Mouse (Mus musculus): ENCODE measurements around the gene Trmt13. TPM values are rescaled to one million over a fixed set of nuclear protein-coding genes. Genes with fewer than 3 reads are reported as not detected.

The Trmt13 gene
- total RNA-seq, 2 experiments from 2014 or later = 3.9 to 5.3 TPM

- DNase-seq = no peak
- intact Hi-C loops (cut with DNase I) = no loop called here
These were observed 21.4 kb upstream of the Trmt13 start for GRCm38 (mm10) chr3:116635799-116636198.

- intact Hi-C loops (cut with DNase I) = no loop called here
- no peak for DNase-seq
These were observed 20.5 kb upstream of the Trmt13 start for GRCm38 (mm10) chr3:116634853-116635252.

DNA sequence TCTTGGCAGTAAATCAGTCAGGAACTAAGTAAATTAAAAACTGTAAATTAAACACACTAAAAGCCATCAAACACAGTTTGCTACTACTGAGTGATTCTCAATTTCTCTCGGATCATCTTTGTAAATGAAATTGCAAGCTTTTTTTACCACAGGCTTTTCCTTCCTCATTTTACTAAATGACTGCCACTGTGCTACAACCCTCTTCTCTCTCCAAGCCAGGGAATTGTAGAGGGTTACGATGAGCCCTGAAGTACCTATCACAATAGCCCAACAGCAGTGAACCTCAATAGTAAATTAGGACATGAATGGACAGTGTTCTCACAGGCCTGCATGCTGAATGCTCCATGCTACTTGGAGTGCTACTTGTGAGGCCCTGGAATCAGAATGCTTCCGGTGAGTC lies 19.7 kb upstream of the Trmt13 start:
- intact Hi-C loops (cut with DNase I) = no loop called here
- DNase-seq = no peak

GRCm38 (mm10) chr3:116632971-116633370 lies 18.6 kb upstream of the Trmt13 start:
- intact Hi-C loops (cut with DNase I) = no loop called here
- DNase-seq = no peak

GRCm38 (mm10) chr3:116631459-116631858 lies 17.1 kb upstream of the Trmt13 start:
- DNase-seq = no peak
- intact Hi-C loops (cut with DNase I) = no loop called here

- intact Hi-C loops (cut with DNase I) = no loop called here
- no peak for DNase-seq
These were observed 8.3 kb upstream of the Trmt13 start for GRCm38 (mm10) chr3:116622641-116623040.

- DNase-seq = no peak
- intact Hi-C loops (cut with DNase I) = no loop called here
These were observed 6.4 kb upstream of the Trmt13 start for GRCm38 (mm10) chr3:116620636-116621370.

GRCm38 (mm10) chr3:116618855-116619254 lies 4.5 kb upstream of the Trmt13 start:
- DNase-seq = no peak
- intact Hi-C loops (cut with DNase I) = no loop called here

DNA sequence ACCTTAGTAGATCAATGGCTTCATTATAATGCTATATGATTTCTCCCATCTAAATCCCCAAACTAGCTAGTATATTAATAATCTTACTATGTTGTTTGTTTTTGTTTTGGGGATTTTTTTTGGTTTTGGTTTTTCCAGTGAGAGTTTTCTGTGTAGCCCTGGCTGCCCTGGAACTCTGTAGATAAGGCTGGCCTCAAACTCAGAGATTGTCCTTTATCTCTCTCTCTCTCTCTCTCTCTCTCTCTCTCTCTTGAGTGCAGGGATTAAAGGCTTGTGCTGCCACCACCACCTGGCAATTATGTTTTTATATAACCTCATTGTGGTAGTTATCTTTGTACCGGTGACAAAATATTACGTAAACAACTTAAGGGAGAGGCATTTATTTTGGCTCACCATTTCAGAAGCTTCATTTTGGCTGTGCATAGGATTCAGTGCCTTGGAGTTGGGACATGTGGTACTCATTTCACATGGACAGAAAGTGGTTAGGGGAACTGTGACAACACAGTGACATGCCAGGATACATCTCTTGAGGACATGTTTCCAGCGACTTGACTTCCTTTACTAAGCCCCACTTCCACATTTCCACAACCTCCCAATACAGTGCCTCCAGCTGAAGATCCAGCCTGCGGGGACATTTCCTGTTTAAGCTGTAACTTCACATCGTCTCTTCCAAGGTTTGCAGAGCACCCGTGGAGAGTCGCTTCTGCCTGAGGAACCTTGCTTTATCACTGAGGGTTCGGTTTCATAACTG lies 1.1 kb upstream of the Trmt13 start:
- intact Hi-C loops (cut with DNase I) = no loop called here
- no peak for DNase-seq

DNA sequence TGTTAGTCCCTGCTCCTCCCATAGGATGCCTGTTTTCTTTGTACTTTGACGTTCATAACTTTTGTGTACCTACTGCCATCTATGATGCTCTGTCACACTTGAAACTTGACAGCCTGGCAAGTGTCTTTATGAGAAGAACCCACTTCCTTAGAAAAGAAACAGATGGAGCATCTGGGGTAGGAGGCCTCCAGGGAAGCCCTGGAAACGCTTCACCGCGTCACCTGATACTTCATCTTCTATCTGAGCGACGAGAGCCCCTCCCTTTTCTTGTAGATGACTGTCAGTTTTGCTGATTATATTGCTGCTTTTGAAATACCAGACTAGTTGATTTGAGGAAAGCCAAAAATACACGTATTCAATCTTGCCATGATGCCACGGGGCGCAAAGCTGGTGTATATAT lies 9.8 kb downstream of the Trmt13 start:
- no peak for DNase-seq
- intact Hi-C loops (cut with DNase I) = no loop called here

GRCm38 (mm10) chr3:116601781-116602180 lies 12.6 kb downstream of the Trmt13 start:
- no peak for DNase-seq
- intact Hi-C loops (cut with DNase I) = no loop called here

DNA sequence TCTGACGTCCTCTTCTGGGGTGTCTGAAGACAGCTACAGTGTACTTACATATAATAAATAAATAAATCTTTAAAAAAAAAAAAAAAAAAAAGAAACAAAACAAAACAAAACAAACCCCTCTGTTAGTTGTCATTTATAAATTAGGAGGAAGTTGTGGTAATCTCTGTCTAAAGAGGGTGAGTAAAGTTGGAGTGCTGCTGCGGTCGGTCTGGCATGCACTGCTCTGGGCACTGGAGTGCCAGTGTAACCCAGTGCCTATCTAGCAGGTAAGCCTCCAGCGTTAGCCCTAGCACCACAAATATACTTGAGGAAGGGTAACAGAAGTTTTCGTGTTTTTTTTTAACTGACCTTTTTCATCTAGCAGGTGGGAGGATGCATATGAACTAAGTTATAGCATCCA lies 13.4 kb downstream of the Trmt13 start:
- no peak for DNase-seq
- intact Hi-C loops (cut with DNase I) = no loop called here

DNA sequence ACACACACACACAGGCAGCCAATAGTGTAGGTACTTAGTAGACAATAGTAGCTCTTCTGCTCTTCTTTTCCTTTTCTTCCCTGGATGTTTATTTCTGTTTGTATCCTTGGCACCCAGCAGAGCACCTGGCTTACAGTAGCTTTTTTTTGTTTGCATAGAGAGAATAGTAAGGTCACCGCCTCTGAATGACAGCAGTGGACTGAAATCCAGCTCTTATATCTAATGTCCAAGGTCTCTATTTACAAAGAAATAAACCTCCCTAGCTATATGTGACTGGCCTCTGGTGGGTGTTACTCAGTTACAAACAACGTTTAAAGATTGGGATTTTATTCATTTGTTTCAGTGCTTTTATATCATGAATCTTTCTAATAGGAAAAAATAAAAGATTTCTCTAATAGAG lies 14.7 kb downstream of the Trmt13 start:
- no peak for DNase-seq
- intact Hi-C loops (cut with DNase I) = loop anchor here (5.0 to 10.0 kb wide), 2 partner anchors 238 to 575 kb away; no protein-coding TSS in a partner anchor

GRCm38 (mm10) chr3:116595603-116595991 lies 18.8 kb downstream of the Trmt13 start:
- intact Hi-C loops (cut with DNase I) = loop anchor here (5.0 to 10.0 kb wide), 2 partner anchors 242 to 571 kb away; no protein-coding TSS in a partner anchor

DNA sequence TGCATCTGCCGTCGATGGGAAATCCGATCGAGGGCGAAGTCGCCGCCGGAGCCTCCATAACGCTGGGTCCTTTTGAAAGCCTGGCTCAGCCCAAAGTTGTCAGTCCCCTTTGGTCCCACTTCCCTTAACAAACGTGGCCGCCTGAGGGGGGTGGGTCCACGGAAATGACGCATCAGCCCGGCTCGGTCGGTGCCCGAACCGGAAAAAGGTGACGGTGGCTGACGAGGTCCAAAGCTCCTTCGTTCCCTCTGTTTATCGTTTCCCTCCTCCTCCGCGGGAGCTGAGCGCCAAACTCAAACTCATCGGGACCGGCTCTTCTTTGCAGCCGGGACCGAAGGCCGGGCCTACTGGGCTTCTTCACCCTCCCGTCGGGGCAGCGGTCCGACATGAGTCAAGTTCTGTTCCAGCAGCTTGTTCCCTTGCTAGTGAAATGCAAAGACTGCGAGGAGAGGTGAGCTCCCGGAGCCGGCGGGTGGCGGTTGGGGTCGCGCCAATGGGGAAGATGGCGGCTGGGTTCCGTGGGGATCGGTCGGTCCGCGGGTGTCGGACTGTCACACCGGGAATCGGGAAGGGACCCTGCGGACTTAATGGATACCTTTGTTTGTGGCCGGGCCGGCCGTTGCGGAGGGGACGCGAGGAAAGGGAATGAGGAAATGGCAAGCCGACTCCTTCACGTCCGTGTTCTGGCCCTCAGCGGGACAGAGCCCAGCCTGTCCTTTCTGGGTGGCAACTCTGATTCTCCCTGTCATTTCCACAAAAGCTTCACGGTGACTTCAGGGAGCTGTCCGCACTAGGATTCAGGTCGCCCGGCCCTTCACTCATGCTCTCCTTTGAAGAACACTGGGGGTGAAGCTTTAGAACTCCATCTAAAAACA lies 19.4 kb downstream of the Trmt13 start, which contains the start of gene Sass6:
Gene Sass6 (plus strand): TSS at position 255 of the 875 bp plus-strand sequence.
- DNase-seq = peak; percentile 98 to 99
- intact Hi-C loops (cut with DNase I) = loop anchor here (5.0 to 10.0 kb wide), 2 partner anchors 242 to 570 kb away; no protein-coding TSS in a partner anchor

More at GRCm38 (mm10) chr3:116595603-116595991, 18.8 kb downstream of the Trmt13 start:
- DNase-seq = no peak

DNA sequence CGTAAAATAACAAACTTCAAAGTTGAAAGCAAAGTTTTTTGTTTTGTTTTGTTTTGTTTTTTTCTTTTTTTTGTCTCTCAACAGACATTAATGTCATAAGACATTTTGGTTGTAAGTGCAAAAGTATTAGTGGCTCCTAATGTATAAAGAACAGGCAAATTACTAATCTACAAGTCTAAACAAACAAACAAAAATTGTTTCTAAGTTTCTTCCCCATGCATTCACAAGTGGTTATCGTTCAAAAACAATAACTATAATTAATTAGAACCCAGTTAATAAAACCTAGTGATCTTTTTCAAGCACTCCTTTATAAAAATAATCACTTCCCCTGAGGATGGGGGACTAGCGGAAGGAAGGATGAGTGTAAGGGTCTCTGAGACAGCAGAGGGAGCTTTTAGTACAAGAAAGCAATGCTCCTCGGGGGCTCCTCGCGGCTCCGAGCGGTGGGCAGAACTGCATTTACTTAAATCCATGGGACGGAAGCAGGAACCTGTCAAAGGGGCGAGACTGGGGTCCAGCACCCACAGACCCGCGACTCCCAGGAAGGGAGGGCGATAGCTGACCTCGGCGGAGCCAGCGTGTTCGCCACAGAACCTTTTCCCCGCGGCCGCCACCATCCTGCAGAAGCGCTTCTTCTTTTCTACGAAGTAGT lies 20.2 kb downstream of the Trmt13 start:
- no peak for DNase-seq
- intact Hi-C loops (cut with DNase I) = loop anchor here (10.0 kb wide), 1 partner anchor 569 kb away; no protein-coding TSS in a partner anchor

DNA sequence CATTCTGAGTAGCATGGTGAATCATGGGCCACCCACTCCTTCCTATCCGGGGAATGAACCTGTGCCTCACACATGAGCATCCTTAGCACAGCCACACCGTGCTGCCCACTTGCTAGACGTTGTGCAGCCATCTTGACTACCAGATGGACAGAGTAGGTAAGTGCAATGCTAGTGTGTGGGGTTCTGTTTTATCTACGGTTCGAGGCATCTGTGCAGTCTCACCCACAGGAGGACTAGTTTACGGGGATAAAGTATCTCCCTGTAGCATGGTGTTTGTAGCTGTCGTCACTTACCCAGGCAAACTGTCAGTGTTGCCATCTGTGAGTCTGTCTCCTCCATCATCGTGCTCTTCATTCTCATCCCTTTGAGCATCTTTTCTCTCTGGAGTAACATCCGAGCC lies 32.2 kb downstream of the Trmt13 start:
- intact Hi-C loops (cut with DNase I) = no loop called here
- DNase-seq = no peak

DNA sequence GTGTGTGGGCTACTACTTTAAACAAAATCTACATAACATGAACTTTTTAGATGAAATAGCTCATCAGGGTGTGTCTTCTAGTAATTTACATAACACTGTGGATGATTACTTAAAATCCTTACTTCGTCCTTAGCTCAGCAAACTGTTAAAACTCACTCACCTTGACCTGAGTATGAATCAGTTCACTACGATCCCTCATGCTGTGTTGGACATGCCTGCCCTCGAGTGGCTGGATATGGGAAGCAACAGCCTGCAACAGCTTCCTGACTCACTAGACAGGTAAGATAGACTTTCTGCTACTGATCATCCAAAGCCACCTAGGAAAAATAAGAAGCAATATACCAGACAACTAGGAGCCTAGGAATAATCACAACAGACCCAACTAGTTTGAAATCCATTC lies 37.1 kb downstream of the Trmt13 start:
- intact Hi-C loops (cut with DNase I) = no loop called here
- DNase-seq = no peak

GRCm38 (mm10) chr3:116570628-116571027 lies 43.8 kb downstream of the Trmt13 start:
- intact Hi-C loops (cut with DNase I) = no loop called here
- no peak for DNase-seq

GRCm38 (mm10) chr3:116563095-116563492 lies 51.3 kb downstream of the Trmt13 start:
- intact Hi-C loops (cut with DNase I) = no loop called here
- no peak for DNase-seq

Measured in gastrocnemius, postnatal 36 days (tissue).